In genomic region chr8:88339221-88339620, GRCm38 (mm10) we compare ENCODE assay signal across 12 mouse cellular contexts. TPM values are rescaled to one million over a fixed set of nuclear protein-coding genes. Genes with fewer than 3 reads are reported as not detected.
DNase-seq lines count a peak whose midpoint lies in the region; ATAC-seq and TF ChIP-seq lines count a peak whose summit lies in the region.
"Had no signal": no experiment of that assay in that cellular context is flagged by ENCODE, and none has a peak within 500 bp of the region (broad histone marks: within the 10 kb centered on the region; RNA-seq: fewer than 3 reads in every experiment).

No protein-coding gene starts in this region.

- H3K4me3 ChIP-seq in heart, embryonic 16.5 days (ENCODE audit: low read length) = no peak overlapping the region
- no peak overlapping the region for H3K4me3 ChIP-seq in lung, embryonic 14.5 days (ENCODE audit: low read depth, low read length)
- H3K4me3 ChIP-seq in myocyte = no peak overlapping the region

- H3K27ac ChIP-seq in heart, embryonic 16.5 days (ENCODE audit: low read length) = peak overlapping the region; percentile 92
- H3K27ac ChIP-seq in lung, embryonic 14.5 days (ENCODE audit: low read depth) = peak overlapping the region; percentile 8; the same call in 1 of the 2 replicates
- H3K27ac ChIP-seq: hindbrain, embryonic 14.5 days; liver, embryonic 14.5 days had no signal

- DNase-seq in cerebellum, adult 11-12 months = peak; percentile 39
- no peak for DNase-seq in heart, postnatal 4 days
- DNase-seq in lung, embryonic 14.5 days = peak; percentile 70
- DNase-seq in lung, postnatal 25 days (ENCODE audit: low spot score) = no peak
- DNase-seq in adrenal gland, adult 18-20 months (ENCODE audit: low spot score in 2 of 2) = no peak
- DNase-seq: spleen, adult 18-20 months; thymus, adult 18-20 months had no signal

- no peak for ATAC-seq in cerebellum, adult (ENCODE audit: insufficient number of reproducible peaks, low FRiP score, low TSS enrichment)
- ATAC-seq in heart, embryonic 16.5 days (replicated peaks; ENCODE audit: extremely low read depth, insufficient read depth, low FRiP score) = no peak
- no peak; the same call in 1 of the 2 replicates for ATAC-seq in lung, embryonic 14.5 days (ENCODE audit: insufficient read depth)

- H3K79me2 ChIP-seq in myocyte (ENCODE audit: control insufficient read depth, insufficient read depth) = no peaks in the 10 kb centered on the region

- 34% methylated on average over 3 of the region's 3 CpGs for WGBS in heart, embryonic 16.5 days
- 35% methylated on average over 3 of the region's 3 CpGs for WGBS in lung, embryonic 14.5 days

- no peaks in the 10 kb centered on the region for H3K9me3 ChIP-seq in heart, embryonic 16.5 days (replicated peaks; ENCODE audit: control insufficient read depth, low read length)
- no peaks in the 10 kb centered on the region for H3K9me3 ChIP-seq in lung, embryonic 14.5 days (ENCODE audit: low read depth, low read length)

- no peaks in the 10 kb centered on the region for H3K27me3 ChIP-seq in heart, embryonic 16.5 days (ENCODE audit: control insufficient read depth, insufficient read depth, low read length)
- H3K27me3 ChIP-seq in lung, embryonic 14.5 days (ENCODE audit: insufficient read depth, low read length) = no peaks in the 10 kb centered on the region
- H3K27me3 ChIP-seq in myocyte (ENCODE audit: control insufficient read depth, insufficient read depth, insufficient read length) = no peaks in the 10 kb centered on the region

- no peak overlapping the region for H3ac ChIP-seq in myocyte (ENCODE audit: control insufficient read depth, insufficient read length)

- peaks cover 30% of the 10 kb centered on the region for H3K4me1 ChIP-seq in heart, embryonic 16.5 days (ENCODE audit: control insufficient read depth, insufficient read depth, low read length)
- H3K4me1 ChIP-seq in lung, embryonic 14.5 days (ENCODE audit: insufficient read depth) = no peaks in the 10 kb centered on the region

- no peak overlapping the region for H3K9ac ChIP-seq in heart, embryonic 16.5 days (ENCODE audit: low read length)
- H3K9ac ChIP-seq in lung, embryonic 14.5 days = no peak overlapping the region
- H3K9ac ChIP-seq: hindbrain, embryonic 14.5 days; liver, embryonic 14.5 days had no signal

- TF ChIP-seq POLR2A in myocyte (IDR thresholded peaks at IDR 0.05; ENCODE audit: insufficient read length, low read depth) = no peak

- no peak for TF ChIP-seq CTCF in lung, embryonic 14.5 days (IDR thresholded peaks at IDR 0.05; ENCODE audit: low read depth)

- H3K4me2 ChIP-seq in heart, embryonic 16.5 days (ENCODE audit: low read depth, low read length) = no peak overlapping the region
- H3K4me2 ChIP-seq in lung, embryonic 14.5 days = no peak overlapping the region
- H3K4me2 ChIP-seq in myocyte (ENCODE audit: low read depth) = peak overlapping the region; percentile 34
- H3K4me2 ChIP-seq: hindbrain, embryonic 14.5 days had no signal

- H3K36me3 ChIP-seq in heart, embryonic 16.5 days (ENCODE audit: control insufficient read depth, insufficient read depth) = peaks cover 47% of the 10 kb centered on the region
- peaks cover 93% of the 10 kb centered on the region for H3K36me3 ChIP-seq in lung, embryonic 14.5 days (ENCODE audit: insufficient read depth)
- H3K36me3 ChIP-seq in myocyte (ENCODE audit: control insufficient read depth, insufficient read depth) = peaks cover 83% of the 10 kb centered on the region

TF ChIP-seq in myocyte, 11 proteins besides CTCF, POLR2A, EP300 and RAD21:
- TF ChIP-seq TCF12 (IDR thresholded peaks at IDR 0.05; ENCODE audit: insufficient read depth, poor library complexity, severe bottlenecking) = no peak
- TF ChIP-seq MYOD1 (IDR thresholded peaks at IDR 0.05; ENCODE audit: control insufficient read depth in 1 of 3, insufficient read length in 2 of 3, low read depth in 2 of 3) = peak in 2 of 3 experiments; percentile 36 to 45
- TF ChIP-seq MYOG (IDR thresholded peaks at IDR 0.05; ENCODE audit: control insufficient read depth in 1 of 3, insufficient read depth in 1 of 3, insufficient read length in 2 of 3, low read depth in 2 of 3) = peak in 1 of 3 experiments; percentile 43
TF ChIP-seq in myocyte: peak in this region for 2.

RNA-seq across cellular contexts. Expression of gene Brd7, which starts 22.8 kb away (rescaled TPM):
- 60.3 and 64.4 TPM in 2 replicates for polyA plus RNA-seq in heart, embryonic 16.5 days (2015; fragmentation: Nextera tagmentation; extraction: Ambion mirVana)
- total RNA-seq in heart, postnatal 4 days (2021) = 10 to 100 TPM; 73.4 to 87.1 TPM
- 87.3 and 89.6 TPM in 2 replicates for polyA plus RNA-seq in lung, embryonic 14.5 days (2014; fragmentation: Nextera tagmentation; extraction: Ambion mirVana)
- polyA plus RNA-seq in myocyte (2012; fragmentation: generic; extraction: Trizol) = 52.7 TPM
- 10 to 100 TPM; 56.0 to 67.1 TPM for total RNA-seq in adrenal gland, adult 18-20 months (2021)

Comparison
In these comparisons a context has a peak if more than half of its experiments do, and no peak if none do; other contexts are left out.
1. DNase-seq: peak in cerebellum, adult 11-12 months (single experiment) and lung, embryonic 14.5 days (single experiment); none in heart, postnatal 4 days (single experiment), lung, postnatal 25 days (single experiment) and adrenal gland, adult 18-20 months (0 of 2).